Mouse (Mus musculus): ENCODE measurements around the gene Dclk1.

Gene Dclk1

GRCm38 (mm10) chr3:55337671-55338070 lies 95.5 kb downstream of the Dclk1 start:
- DNase-seq = no peak

DNA sequence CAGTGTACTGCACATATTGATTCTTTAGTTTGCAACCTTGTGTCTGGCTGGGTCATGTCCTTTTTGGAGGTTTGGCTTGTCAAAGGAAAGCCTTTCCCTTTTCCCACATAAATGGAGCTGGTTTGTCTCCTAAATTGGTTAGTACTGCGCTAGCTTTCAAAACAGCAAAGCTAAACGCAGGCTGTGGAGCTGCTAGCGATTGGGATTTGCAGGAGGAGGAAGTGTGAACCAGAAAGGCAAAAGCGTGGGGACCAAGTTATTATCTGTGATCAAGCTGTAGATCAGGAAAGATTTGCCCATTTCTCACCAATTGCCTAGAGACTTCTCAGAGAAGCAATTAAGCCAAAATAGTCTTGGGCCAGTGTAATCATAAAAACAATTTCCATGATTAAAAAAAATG lies 100.3 kb downstream of the Dclk1 start:
- no peak for DNase-seq

DNA sequence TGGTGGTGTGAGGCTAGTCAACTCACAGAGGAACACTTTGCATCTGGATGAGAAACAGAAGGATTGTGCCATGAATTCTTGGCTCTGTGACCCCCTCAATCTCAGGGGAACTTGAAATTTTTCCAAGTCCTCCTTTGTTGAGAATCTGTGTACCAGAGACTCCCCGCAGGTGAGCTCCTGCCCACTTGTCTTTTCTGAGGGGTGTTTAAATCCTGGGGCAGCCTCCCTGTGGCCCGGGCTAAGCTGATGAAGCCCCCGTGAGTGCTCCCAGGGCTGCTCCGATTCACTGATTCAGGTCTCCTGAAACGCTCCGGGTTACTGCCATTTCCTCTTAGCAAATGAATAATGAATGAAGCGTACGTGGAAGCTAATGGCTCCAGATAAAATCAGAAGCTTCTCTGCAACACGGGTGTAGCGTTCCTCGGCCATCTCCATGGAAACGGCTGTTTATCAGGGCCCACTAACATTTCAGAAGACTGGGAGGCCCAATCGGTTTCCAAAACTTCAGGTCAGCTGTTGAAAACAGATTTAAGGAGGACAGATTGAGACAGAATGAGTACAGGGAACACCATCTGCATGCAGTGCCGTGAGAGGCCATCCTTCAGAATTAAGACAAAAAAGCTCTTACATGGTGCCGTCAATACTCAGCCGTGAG lies 105.3 kb downstream of the Dclk1 start:
- DNase-seq = no peak

DNA sequence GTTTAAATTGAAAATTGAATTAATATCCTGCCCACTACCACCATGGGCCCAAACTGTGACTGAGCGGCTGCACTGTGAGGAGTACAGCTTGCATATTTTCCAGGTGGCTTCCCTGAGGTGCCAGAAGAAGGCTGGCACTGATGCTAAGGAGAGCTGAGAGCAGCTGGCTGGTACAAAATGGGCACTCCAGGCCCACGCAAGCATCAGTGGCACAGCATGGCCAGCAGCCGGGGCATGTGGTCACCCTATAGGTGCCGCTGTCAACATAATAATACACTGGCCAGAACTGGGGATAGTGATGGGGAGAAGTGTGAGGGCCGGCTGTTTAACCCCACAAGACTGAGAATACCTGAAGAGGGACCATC lies 105.8 kb downstream of the Dclk1 start:
- DNase-seq = no peak

DNA sequence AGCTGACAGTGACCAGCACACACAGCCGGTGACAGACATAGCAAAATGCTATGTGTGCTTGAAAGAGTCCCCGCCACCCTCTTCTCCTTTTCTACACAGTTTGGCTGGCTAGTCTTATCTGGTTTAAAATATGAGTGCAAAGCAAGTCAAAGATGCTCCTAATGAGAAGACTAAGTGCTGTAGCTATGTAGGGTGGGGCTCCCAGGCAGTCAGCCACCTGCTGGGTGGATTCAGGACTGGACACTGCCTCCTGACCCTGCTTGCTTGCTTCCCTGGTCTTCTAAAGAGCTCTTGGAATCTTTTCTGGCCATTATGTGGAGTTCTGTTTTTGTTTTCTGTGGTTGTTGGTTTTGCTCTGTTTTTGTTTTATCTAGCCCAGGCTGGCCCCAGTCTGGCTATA lies 108.0 kb downstream of the Dclk1 start:
- no peak for DNase-seq

GRCm38 (mm10) chr3:55351281-55352052 lies 109.3 kb downstream of the Dclk1 start:
- DNase-seq = no peak

- no peak for DNase-seq
These were observed 110.4 kb downstream of the Dclk1 start for GRCm38 (mm10) chr3:55352529-55352928.

DNA sequence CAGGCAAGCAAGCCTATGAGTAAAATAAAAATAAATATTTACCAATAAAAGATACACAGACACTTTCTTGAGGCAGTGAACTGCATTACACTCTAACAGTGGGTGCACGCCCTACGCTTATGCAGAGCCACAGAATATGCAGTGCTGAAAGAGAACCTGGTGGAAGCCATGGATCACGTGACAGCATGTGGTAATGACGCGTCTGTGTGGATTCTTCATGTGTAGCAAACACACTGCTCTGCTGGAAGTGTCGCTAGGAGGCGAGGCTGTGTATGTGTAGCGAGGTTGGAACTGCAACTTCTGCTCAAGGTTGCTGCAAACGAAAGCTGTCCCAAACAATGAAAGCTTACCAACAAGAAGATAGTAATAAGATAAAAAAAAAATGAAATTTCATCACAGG lies 111.0 kb downstream of the Dclk1 start:
- no peak for DNase-seq

DNA sequence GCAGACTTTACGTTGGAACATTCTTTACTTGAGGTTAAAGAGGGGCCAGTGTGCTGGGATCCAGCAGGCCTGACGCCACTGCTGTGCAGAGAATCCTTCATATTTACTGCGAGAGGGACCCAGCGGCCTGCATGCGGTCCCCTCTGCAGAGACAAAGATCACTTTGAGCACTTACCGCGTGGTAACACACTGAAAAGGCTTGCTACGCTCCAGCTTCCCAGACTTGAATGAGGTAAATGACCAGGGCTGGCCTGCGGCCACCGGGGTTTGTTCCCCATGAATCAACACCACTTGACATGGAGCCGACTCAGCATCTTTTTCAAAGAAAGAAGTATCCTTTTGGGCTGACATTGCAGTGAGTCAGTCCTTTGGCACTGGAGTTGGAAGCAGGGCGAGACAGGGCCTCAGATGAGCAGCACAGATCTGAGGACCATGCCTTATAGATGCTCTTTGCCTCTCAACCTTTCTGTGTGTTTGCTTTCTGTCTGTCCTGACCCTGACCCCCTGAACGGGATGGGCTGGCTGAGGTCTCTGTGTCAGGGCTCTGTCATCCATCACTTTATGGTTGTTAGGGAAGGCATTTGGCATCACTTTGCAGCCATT lies 111.8 kb downstream of the Dclk1 start:
- peak; percentile 42 for DNase-seq

DNA sequence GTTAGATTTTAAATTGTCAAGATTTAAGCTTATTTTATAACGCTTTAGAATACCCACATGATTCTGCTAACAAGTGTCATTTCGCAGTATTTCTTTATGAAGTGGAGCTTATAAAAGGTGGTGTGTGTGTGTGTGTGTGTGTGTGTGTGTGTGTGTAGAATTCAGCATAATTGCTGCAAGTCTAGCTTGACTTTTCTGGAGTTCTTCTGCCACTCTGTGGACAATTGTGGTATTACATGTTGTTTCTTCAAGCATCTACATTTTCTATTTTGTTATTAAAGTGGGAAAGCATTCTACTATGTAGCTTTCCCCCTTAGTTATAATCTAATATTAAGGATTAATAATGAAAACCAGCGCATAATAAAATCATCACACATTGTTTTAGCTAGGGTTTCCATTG lies 112.6 kb downstream of the Dclk1 start:
- DNase-seq = no peak

DNA sequence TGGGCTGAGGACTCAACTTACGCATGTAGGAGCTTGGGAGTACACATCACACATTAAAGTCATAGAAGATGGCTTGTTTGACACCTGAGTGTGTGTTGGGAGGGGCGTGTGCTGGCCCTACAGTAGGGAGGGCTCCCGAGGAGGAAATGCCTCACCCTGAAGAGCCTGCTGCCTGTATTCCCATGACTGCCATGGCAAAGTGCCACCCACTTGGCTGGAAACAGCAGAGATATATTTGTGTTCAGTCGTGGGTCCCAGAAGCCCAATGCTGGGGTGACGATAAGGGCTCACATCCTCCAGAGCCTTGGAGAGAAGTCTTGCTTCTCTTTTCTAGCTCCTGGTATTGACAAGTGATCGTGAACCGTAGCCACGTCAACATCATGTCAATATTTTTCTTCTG lies 116.3 kb downstream of the Dclk1 start:
- no peak for DNase-seq

DNA sequence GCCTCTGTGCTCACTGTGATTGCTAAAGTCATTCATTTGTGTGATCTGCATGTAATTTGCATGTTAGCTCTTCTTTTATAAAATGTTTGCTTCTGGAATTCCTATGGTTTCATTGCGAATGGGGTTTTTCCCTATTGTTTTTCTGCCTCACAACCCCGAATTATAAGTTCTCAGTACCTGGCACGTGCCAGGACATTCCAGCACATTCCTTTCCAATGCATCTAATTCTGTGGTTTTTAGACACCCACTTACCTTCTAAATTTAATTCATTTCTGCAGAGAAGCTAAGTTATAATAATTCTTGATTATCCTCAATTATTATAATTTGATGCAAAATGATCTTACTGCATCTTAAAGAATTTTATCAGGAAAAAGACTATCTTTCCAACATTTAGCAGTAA lies 118.7 kb downstream of the Dclk1 start:
- no peak for DNase-seq

DNA sequence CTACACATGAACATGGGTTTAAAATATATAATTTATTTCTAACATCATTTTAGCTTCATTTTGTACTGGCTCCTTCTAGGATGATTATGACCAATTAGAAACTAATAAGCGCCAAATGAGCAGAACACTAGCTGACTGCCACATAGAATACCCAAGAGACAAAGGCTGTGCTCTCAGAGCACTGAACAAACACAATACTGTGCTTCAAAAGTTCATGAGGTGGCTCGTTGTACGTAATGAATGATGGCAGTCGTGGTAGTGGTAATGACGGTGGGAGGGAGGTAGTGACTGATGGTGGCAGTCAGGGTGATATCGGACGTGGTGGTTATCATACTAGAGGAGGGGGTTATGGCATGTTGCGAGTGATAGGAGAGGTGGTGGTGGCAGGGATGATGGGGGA lies 125.0 kb downstream of the Dclk1 start:
- no peak for DNase-seq

- DNase-seq = no peak
These were observed 127.0 kb downstream of the Dclk1 start for GRCm38 (mm10) chr3:55369156-55369555.

- DNase-seq = peak; percentile 8
These were observed 131.5 kb downstream of the Dclk1 start for GRCm38 (mm10) chr3:55373689-55374088.

GRCm38 (mm10) chr3:55378591-55378990 lies 136.4 kb downstream of the Dclk1 start:
- no peak for DNase-seq

DNA sequence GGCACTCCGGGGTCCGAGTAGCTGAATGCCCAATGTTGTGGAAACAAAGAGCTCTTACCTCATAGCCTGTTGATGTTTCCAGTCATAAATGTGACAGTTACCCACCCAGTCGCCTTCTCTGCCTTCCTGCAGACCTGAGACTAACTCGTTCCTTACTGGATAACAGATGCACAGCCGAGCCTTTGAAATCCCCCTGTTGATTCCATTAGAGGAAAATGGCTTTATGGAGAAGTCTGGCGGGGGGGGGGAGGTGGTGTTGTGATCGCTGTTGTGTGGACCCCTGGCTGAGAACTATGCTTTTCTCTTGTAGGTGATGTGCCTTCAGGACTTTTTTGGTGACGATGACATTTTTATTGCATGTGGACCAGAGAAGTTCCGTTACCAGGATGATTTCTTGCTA lies 138.3 kb downstream of the Dclk1 start:
- no peak for DNase-seq

- DNase-seq = no peak
These were observed 150.4 kb downstream of the Dclk1 start for GRCm38 (mm10) chr3:55392605-55393004.

DNA sequence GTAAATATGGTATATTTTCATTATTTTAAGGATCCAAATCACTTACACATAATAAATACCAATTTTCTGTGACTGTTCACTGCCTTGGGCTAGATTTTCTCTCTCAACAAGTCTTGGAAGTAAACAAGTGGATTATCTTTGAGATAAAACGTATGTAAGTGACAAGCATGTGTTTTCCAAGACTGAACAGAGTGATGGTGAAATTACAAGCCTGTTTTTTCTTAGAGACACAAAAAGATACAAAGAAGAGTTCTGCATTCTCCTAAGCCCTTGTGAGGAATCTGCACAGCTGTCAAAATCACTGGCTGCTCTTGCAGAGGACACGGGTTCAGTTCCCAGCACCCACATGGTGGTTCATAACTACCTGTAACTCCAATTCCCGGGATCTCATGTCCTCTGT lies 151.4 kb downstream of the Dclk1 start:
- no peak for DNase-seq

GRCm38 (mm10) chr3:55396792-55397191 lies 154.6 kb downstream of the Dclk1 start:
- no peak for DNase-seq

DNA sequence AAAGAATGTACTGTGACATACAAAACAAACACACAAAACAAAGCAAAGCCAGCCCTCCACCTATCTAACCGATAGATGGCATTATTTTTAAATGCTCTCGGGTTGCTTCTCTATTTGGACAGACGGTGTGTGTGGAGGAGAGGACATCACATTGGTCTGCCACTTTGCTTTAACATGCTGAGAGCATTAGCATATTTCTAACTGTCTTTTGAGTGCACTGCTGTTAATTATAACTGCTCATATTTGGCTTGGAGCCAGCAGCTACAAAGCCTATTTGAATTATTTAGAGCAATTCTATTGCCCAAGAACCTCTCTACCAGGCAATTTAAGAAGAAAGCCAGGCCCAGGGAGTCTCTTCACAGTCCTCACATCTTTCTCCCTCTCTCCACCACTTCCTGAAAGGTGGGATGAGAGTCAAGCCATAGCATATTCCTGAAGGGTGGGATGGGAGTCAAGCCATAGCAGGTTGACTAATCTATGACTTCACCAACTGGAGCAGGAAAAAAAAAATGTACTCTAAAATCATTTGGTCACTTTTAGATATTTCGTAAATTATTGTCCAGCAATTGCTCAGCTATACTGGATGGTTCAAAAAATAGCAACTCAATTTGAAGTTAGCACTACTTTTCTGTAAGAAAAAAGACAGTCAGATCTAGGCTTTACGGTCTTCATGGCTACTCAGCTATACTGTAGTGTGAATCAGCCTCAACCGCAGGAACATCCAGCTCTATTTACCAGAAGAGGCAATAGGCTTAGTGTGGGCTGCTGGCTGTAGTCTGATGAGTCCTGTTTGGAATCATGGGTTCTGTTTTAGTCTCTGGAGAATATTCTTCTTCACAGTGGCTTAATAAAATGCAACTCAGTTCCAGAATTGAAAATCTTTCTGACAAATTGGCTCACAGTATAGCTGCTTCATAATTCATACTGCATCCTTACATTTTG lies 155.9 kb downstream of the Dclk1 start:
- no peak for DNase-seq

DNA sequence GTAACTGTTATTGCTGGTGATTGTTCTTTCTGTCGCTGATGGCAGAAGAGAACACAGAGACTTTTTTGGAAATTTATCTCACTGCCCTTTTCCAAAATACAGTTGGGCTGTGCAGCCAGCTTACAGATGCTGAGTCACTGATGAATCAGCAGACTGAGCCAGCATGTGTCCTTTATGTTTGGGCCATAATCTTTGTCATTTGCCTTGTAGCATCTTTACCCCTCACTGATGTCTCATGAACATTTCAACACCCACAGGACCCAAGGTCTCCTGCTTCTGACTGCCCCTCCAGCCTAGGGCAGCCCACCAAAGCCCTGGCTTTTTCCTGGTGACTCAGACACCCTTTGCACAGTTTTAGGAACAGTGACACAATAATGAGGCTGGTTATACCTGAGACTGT lies 159.1 kb downstream of the Dclk1 start:
- no peak for DNase-seq

- no peak for DNase-seq
These were observed 162.6 kb downstream of the Dclk1 start for GRCm38 (mm10) chr3:55404751-55405150.

Measured in kidney, adult 11 months (tissue).